Mouse (Mus musculus) embryonic fibroblast, embryonic 13.5 days (primary cell): Measurements from ENCODE around the gene Ppef2.

Experiments used
- CTCF ChIP-seq: IDR thresholded peaks from 2 replicates; pipeline ENCODE4 v1.5.1; 2011; ENCODE audit warnings: mild to moderate bottlenecking, control low read depth, low read length, moderate library complexity, borderline replicate concordance; ENCODE audit not compliant: insufficient read depth
- POLR2A ChIP-seq: IDR thresholded peaks from 2 replicates; pipeline ENCODE4 v1.6.1; 2011; ENCODE audit warnings: low read depth, mild to moderate bottlenecking, control low read depth, low read length, moderate library complexity

- TF ChIP-seq CTCF (no peak), POLR2A (no peak)
Observed at GRCm38 (mm10) chr5:92183071-92183830, 72.8 kb downstream of the Ppef2 start.
